Mouse (Mus musculus) bone marrow, adult 2 months (tissue): ENCODE data around the gene Nrl. TPM values are rescaled to one million over a fixed set of nuclear protein-coding genes. Genes with fewer than 3 reads are reported as not detected.

Experiments
- H3K27ac ChIP-seq: fragments of 200-500 bp; 2 replicates; pipeline ENCODE4 v1.5.1; 2012; ENCODE audit warnings: low read depth, mild to moderate bottlenecking, control low read depth, inconsistent platforms, low read length; ENCODE audit not compliant: control insufficient read depth, poor library complexity, insufficient read depth
- H3K4me1 ChIP-seq: fragments of 200-500 bp; 2 replicates; pipeline ENCODE4 v1.6.1; 2011; ENCODE audit warnings: low read length; ENCODE audit not compliant: control insufficient read depth, insufficient read depth
- H3K4me3 ChIP-seq: fragments of 200-500 bp; replicated peaks from 2 replicates; pipeline ENCODE3; 2011; ENCODE audit warnings: mild to moderate bottlenecking, low read depth, low read length, control low read depth; ENCODE audit not compliant: control insufficient read depth
- CTCF ChIP-seq: fragments of 200-500 bp; IDR thresholded peaks from 2 replicates; pipeline ENCODE4 v1.5.1; 2011; ENCODE audit warnings: low read length, control low read depth; ENCODE audit not compliant: control insufficient read depth, insufficient read depth
- POLR2A ChIP-seq: fragments of 200-500 bp; IDR thresholded peaks from 2 replicates; pipeline ENCODE4 v1.6.1; 2011; ENCODE audit warnings: low read depth, mild to moderate bottlenecking, control low read depth, low read length, borderline replicate concordance; ENCODE audit not compliant: control insufficient read depth
- WGBS: fragments of 180-500 bp; shearing (Covaris S2); methylation state at CpG from one replicate; pipeline ENCODE4 v1.1.7; 2018; 5-methylcytosine and 5-hydroxymethylcytosine counted together
- polyA plus RNA-seq: library from polyadenylated mRNA; stranded (reverse); fragments of >200 nt; gene quantifications from 2 replicates; pipeline ENCODE4 v1.2.4, GENCODE M21; 2011; ENCODE audit warnings: low replicate concordance; ENCODE audit not compliant: missing spikeins, insufficient read depth, insufficient read length

Nrl gene
- polyA plus RNA-seq, 1 experiment: 0.70 TPM

DNA sequence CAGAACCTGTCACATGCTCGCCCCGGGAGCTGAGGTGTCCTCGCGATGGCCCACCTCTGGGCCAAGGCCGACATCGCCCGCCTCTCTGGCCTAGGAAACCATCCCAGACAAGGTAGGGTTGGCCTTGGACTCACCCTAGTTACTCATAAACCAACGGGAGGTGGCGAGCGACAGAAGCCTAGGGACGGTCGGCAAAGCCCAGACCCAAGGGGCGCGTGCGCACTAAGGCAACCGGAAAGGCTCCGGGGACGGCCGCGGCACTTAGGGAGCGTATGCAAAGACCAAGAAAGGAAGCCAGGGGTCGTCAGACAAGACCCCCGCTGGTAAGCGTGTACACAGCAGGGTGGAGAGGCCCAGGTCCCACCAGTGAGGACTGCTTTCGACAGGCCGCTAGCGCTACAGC lies 35.0 kb upstream of the Nrl start, which contains the start of gene Dcaf11:
Gene Dcaf11, plus strand, starts transcription at position 208 of the 403 bp plus-strand sequence.
- TF ChIP-seq POLR2A (peak; percentile 91; the same call in 1 of the 2 replicates), CTCF (peak; percentile 12; the same call in 1 of the 2 replicates)
- Histone ChIP-seq H3K4me1 (peaks cover 4% of the 10 kb centered on the region; the same call in 1 of the 2 replicates), H3K4me3 (peak within 1 kb of the TSS; percentile 67), H3K27ac (peak within 1 kb of the TSS; percentile 83)
- WGBS: 0% methylated on average over 27 of the region's 27 CpGs

DNA sequence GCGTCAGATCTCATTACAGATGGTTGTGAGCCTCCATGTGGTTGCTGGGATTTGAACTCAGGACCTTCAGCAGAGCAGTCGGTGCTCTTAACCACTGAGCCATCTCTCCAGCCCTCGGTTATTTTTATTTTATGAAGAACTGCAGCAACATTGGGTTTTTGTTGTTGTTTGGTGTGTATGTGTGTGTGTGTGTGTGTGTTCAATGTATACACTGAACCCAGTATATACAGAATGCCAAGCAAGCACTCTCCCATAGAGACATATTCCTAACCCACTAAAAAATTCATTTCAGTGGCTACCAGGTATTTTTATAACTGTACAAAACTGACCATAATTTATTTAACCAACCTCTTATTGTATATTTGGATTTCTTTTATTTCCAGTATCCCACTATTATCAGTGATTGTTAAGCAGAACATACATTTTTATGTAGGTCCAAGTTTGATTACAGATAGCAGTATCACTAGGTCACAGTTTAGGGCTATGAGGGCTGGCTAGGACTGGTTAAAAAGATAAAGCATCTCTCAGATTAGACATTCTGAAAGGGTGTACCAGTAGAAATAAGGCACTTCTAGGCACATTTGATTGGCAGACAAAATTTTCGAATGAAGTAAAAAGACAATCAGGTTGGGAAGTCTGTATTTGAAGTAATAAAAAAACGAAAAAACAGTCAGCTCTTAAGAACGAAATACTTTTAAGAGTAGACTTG lies 34.1 kb upstream of the Nrl start:
- WGBS: 40% methylated on average over 6 of the region's 6 CpGs
- no peak overlapping the region for H3K4me3 ChIP-seq

DNA sequence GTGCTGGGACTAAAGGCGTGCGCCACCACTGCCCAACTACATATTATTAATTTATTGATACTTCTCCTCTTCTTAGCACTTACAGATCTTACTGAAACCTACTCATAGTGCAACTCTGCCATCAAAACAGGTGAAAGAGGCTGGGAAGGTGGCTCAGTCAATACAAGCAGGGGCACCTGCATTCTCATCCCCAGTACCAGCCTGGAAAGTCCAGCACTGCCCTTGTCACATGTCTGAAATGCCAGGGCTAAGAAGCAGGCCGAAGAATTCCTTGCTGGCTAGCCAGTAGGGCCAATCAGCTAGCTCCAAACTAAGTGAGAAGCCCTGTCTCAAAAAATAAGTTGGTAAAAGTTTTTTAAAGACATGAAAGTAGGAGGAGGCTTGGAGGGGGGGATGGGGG lies 32.8 kb upstream of the Nrl start:
- H3K27ac ChIP-seq: peak overlapping the region; percentile 72
- H3K4me1 ChIP-seq: peaks cover 4% of the 10 kb centered on the region; the same call in 1 of the 2 replicates
- 78% methylated on average over 3 of the region's 3 CpGs for WGBS
- TF ChIP-seq POLR2A (no peak), CTCF (no peak)
- H3K4me3 ChIP-seq: no peak overlapping the region

More for the DNA sequence above, 34.1 kb upstream of the Nrl start:
- H3K27ac ChIP-seq: no peak overlapping the region
- TF ChIP-seq CTCF (no peak), POLR2A (no peak)
- H3K4me1 ChIP-seq: peaks cover 4% of the 10 kb centered on the region; the same call in 1 of the 2 replicates

DNA sequence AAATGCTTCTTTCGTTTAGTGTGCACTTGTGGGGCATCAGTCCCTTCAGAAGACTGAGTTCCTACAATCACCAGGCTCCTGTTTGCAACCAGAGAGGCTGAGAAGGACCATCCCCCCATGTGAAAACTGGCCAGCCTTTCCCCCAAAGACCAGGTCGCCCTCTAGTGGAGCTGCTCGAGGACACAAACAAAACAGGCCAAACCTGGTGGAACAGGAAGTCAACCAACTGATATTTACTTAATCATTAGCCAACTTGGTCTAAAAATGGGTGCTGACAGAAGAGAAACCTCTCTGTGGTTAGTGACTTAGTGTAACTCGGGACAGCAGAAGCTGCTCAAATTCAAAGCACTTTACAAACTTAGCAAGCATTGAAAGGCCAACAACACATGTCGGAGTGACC lies 32.2 kb upstream of the Nrl start:
- H3K4me3 ChIP-seq: no peak overlapping the region
- H3K27ac ChIP-seq: peak overlapping the region; percentile 72; the same call in 1 of the 2 replicates
- TF ChIP-seq CTCF (peak; percentile 93), POLR2A (no peak)
- 9% methylated on average over 5 of the region's 5 CpGs for WGBS
- peaks cover 4% of the 10 kb centered on the region; the same call in 1 of the 2 replicates for H3K4me1 ChIP-seq

DNA sequence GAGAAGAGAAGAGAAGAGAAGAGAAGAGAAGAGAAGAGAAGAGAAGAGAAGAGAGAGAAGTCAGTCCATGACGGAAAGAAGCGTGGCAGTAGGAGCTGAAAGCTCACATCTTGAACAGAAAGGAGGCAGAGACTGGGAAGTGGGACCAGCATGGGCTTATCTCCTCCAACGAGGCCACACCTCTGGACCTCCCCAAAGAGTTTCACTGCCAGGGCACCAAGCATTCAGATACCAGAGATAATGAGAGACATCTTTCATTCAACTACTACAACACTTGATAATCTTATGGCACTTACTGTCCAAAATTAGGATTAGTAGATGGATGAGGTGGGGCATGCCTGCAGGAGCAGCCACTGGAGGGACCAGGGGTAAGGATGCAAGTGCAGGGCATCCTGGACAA lies 31.0 kb upstream of the Nrl start:
- peaks cover 2% of the 10 kb centered on the region; the same call in 1 of the 2 replicates for H3K4me1 ChIP-seq
- WGBS: 80% methylated on average over 3 of the region's 3 CpGs
- no peak overlapping the region for H3K27ac ChIP-seq
- no peak for TF ChIP-seq POLR2A
- no peak for TF ChIP-seq CTCF
- H3K4me3 ChIP-seq: no peak overlapping the region

DNA sequence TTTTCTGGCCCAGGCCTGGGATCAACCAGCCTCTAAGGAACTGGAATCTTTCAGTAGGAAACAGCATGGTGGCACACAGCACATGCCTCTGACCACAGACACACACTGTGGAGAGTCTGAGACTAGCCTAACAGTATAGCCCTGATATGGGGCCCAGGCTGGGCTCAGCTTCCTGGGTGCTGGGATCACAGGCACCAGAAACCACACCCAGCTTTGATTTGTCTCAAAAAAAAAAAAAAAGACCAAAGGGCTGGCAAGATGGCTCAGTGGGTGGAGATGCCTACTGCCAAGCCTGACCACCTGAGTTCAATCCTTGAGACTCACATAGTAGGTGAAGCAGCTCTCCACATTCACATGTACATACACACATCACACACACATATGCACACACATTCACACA lies 29.9 kb upstream of the Nrl start:
- TF ChIP-seq CTCF: no peak
- no peak for TF ChIP-seq POLR2A
- no peak overlapping the region for H3K27ac ChIP-seq
- H3K4me3 ChIP-seq: no peak overlapping the region
- peaks cover 2% of the 10 kb centered on the region; the same call in 1 of the 2 replicates for H3K4me1 ChIP-seq

DNA sequence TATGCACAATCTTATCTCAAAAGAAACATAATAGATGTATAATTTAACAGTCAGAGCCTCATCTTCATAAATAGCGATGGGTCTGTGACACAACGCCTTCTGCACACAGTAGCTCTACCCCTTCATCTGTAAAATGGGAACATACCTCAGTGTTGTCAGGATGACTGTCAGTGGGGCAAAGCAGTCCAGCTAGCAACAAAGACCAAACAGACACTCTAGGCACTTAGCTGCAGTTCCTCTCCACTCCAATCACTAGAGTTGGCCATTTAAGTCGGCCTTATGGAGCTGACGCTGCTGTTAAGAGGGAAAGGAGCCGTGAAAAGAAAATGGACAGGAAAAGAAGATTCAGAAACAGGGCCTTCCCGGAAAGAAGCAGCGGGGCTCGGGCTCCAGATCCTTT lies 27.0 kb upstream of the Nrl start:
- H3K4me1 ChIP-seq: no peaks in the 10 kb centered on the region; the same call in 1 of the 2 replicates
- 87% methylated on average over 8 of the region's 8 CpGs for WGBS
- TF ChIP-seq CTCF (no peak), POLR2A (no peak)
- H3K4me3 ChIP-seq: no peak overlapping the region
- H3K27ac ChIP-seq: no peak overlapping the region

DNA sequence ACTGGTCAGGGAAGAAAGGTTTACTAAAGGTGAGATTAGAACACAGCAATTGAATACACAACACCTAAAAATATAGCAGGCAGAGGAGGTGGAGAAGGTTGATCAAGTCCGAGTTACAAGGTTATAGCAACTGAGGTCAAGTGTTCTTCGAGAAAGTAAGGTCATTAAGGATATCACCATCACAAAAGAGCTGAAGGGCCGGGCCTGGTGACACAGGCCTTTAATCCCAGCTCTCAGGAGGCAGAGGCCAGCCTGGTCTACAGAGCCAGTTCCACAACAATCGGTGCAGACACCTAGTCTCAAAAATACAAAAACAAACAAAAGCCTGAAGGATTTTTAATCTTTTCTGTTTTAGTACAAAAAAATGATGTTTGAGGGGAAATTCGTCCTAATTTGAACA lies 26.6 kb upstream of the Nrl start:
- H3K4me3 ChIP-seq: no peak overlapping the region
- TF ChIP-seq CTCF: no peak
- TF ChIP-seq POLR2A: no peak

DNA sequence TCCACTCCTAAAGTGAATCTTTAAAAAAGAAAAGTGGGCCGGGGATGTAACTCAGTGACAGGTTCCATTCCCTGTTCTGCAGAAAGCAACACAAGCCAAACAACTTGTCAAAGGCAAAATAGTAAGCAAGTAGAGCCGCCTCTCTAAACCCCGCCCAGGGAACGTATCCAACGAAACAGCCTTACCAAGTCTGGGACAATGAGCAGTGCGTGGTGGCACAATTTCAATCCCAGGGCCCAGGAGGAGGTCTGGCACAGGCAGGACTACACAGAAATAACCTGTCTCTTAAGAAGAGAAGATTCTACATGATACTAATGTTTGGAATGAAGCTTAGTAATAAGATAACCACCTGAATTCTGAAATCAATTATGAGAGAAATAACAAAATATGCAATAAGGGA lies 25.4 kb upstream of the Nrl start:
- TF ChIP-seq POLR2A: no peak
- TF ChIP-seq CTCF: no peak
- Histone ChIP-seq H3K4me3 (no peak overlapping the region), H3K27ac (no peak overlapping the region), H3K4me1 (no peaks in the 10 kb centered on the region)
- 87% methylated on average over 6 of the region's 6 CpGs for WGBS

More for the DNA sequence above, 26.6 kb upstream of the Nrl start:
- Histone ChIP-seq H3K27ac (no peak overlapping the region), H3K4me1 (no peaks in the 10 kb centered on the region; the same call in 1 of the 2 replicates)
- 86% methylated on average over 5 of the region's 5 CpGs for WGBS
